Mouse (Mus musculus) cerebellum, adult 8-10 months (tissue): ENCODE data around the gene Sarm1.

Experiments
- DNase-seq: peaks from one replicate; pipeline ENCODE4 v3.0.0; 2022

Gene Sarm1

GRCm38 (mm10) chr11:78512025-78512957, 14.7 kb upstream of the Sarm1 start, which contains the start of the genes Tmem199 and Poldip2:
TSS of gene Tmem199 (minus strand) at chr11:78512172.
TSS of gene Poldip2 (plus strand) at chr11:78512193.
- DNase-seq, result peak; percentile 82

- DNase-seq, result no peak
These were observed 11.6 kb upstream of the Sarm1 start for GRCm38 (mm10) chr11:78509148-78509547.

- no peak for DNase-seq
These were observed 7.9 kb upstream of the Sarm1 start for GRCm38 (mm10) chr11:78505430-78505829.

GRCm38 (mm10) chr11:78502909-78503650, 5.5 kb upstream of the Sarm1 start, which contains the start of gene Sebox:
TSS of gene Sebox (plus strand) at chr11:78503447.
- DNase-seq, result peak; percentile 85

GRCm38 (mm10) chr11:78501529-78501928, 4.0 kb upstream of the Sarm1 start:
- DNase-seq, result no peak

GRCm38 (mm10) chr11:78500623-78501202, 3.2 kb upstream of the Sarm1 start:
- no peak for DNase-seq

GRCm38 (mm10) chr11:78499543-78499942, 2.0 kb upstream of the Sarm1 start:
- DNase-seq, result no peak

- no peak for DNase-seq
These were observed 1.4 kb upstream of the Sarm1 start, which contains the start of gene Vtn for GRCm38 (mm10) chr11:78499004-78499403. TSS of gene Vtn (plus strand) at chr11:78499091.

GRCm38 (mm10) chr11:78497071-78497541, 448 bp downstream of the Sarm1 start:
- DNase-seq, result peak; percentile 67

GRCm38 (mm10) chr11:78495904-78496303, 1.6 kb downstream of the Sarm1 start:
- peak; percentile 27 for DNase-seq

GRCm38 (mm10) chr11:78490781-78491241, 6.7 kb downstream of the Sarm1 start:
- peak; percentile 62 for DNase-seq

GRCm38 (mm10) chr11:78488168-78488567, 9.4 kb downstream of the Sarm1 start:
- DNase-seq, result peak; percentile 85

- no peak for DNase-seq
These were observed 13.9 kb downstream of the Sarm1 start for GRCm38 (mm10) chr11:78483639-78484038.

- DNase-seq, result no peak
These were observed 22.3 kb downstream of the Sarm1 start for GRCm38 (mm10) chr11:78475289-78475688.

- no peak for DNase-seq
These were observed 26.0 kb downstream of the Sarm1 start for GRCm38 (mm10) chr11:78471326-78472103.

- DNase-seq, result no peak
These were observed 29.6 kb downstream of the Sarm1 start for GRCm38 (mm10) chr11:78467932-78468331.

GRCm38 (mm10) chr11:78467515-78467914, 30.0 kb downstream of the Sarm1 start:
- DNase-seq, result no peak

GRCm38 (mm10) chr11:78466242-78466912, 31.2 kb downstream of the Sarm1 start:
- no peak for DNase-seq

- peak; percentile 51 for DNase-seq
These were observed 31.9 kb downstream of the Sarm1 start, which contains the start of gene Slc46a1 for GRCm38 (mm10) chr11:78465568-78466180. TSS of gene Slc46a1 (plus strand) at chr11:78465697.

GRCm38 (mm10) chr11:78465116-78465515, 32.4 kb downstream of the Sarm1 start:
- DNase-seq, result no peak
